8 mouse cellular contexts compared by ENCODE assay signal in the genomic region with DNA sequence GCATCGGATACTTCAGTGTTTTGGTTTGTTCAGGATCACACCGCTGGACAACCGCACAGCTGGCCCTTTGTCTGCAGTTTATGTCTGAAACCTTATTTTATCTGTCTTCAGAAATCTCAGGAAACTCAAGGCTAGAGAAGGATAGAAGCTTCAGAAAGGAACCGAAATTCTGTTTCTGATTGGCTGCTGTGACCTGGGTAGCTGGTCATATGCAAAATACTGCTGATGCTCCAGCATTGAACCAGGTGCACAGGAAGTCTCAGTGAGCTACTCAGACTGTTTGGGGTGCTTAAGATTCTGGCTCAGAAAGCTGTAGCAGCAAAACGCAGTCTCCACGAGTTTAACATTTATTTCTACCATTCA. TPM values are rescaled to one million over a fixed set of nuclear protein-coding genes. Genes with fewer than 3 reads are reported as not detected.
DNase-seq lines count a peak whose midpoint lies in the region; ATAC-seq and TF ChIP-seq lines count a peak whose summit lies in the region.

No protein-coding gene starts in this region.

- no peaks in the 10 kb centered on the region for H3K27me3 ChIP-seq in cerebellum, adult 2 months (ENCODE audit: control insufficient read depth, insufficient read depth, low read length)
- H3K27me3 ChIP-seq in hindbrain, postnatal 0 days (ENCODE audit: insufficient read depth, low read length), result no peaks in the 10 kb centered on the region
- H3K27me3 ChIP-seq in midbrain, embryonic 13.5 days, result no peaks in the 10 kb centered on the region

- H3K4me1 ChIP-seq in cerebellum, adult 2 months (ENCODE audit: control insufficient read depth, insufficient read depth, low read length), result peaks cover 2% of the 10 kb centered on the region; the same call in 1 of the 2 replicates
- no peaks in the 10 kb centered on the region for H3K4me1 ChIP-seq in hindbrain, postnatal 0 days (ENCODE audit: insufficient read depth, low read length)
- H3K4me1 ChIP-seq in midbrain, embryonic 13.5 days (replicated peaks), result peaks cover 12% of the 10 kb centered on the region

- H3K9me3 ChIP-seq in hindbrain, postnatal 0 days (ENCODE audit: low read length), result no peaks in the 10 kb centered on the region
- H3K9me3 ChIP-seq in midbrain, embryonic 13.5 days, result no peaks in the 10 kb centered on the region

- no peak for DNase-seq in cerebellum, adult 2 months
- no peak for DNase-seq in cerebellum, postnatal 4 days (ENCODE audit: low spot score in 2 of 2)
- DNase-seq in 416B (ENCODE audit: low read depth), result peak; percentile 64
- peak; percentile 58 for DNase-seq in embryo, embryonic 11 days
- DNase-seq in hindbrain, postnatal 0 days (ENCODE audit: low spot score), result peak; percentile 65
- no peak for DNase-seq in ovary, adult 18-20 months (ENCODE audit: low spot score)
- DNase-seq in cerebellum, adult 9-11 months, result no peak

- H3K4me2 ChIP-seq in hindbrain, postnatal 0 days (ENCODE audit: low read depth, low read length), result peak overlapping the region; percentile 64
- H3K4me2 ChIP-seq in midbrain, embryonic 13.5 days (replicated peaks), result peak overlapping the region; percentile 53

- TF ChIP-seq POLR2A in cerebellum, adult 2 months (IDR thresholded peaks at IDR 0.05; ENCODE audit: borderline replicate concordance, insufficient read depth, low read length), result no peak

- no peaks in the 10 kb centered on the region for H3K36me3 ChIP-seq in hindbrain, postnatal 0 days (ENCODE audit: insufficient read depth, low read length)
- no peaks in the 10 kb centered on the region for H3K36me3 ChIP-seq in midbrain, embryonic 13.5 days

- peak overlapping the region; percentile 87 for H3K27ac ChIP-seq in cerebellum, adult 2 months (ENCODE audit: insufficient read depth, low read length)
- H3K27ac ChIP-seq in hindbrain, postnatal 0 days, result peak overlapping the region; percentile 82
- H3K27ac ChIP-seq in midbrain, embryonic 13.5 days, result peak overlapping the region; percentile 80

- peak overlapping the region; percentile 77 for H3K9ac ChIP-seq in hindbrain, postnatal 0 days (replicated peaks; ENCODE audit: low read length)
- H3K9ac ChIP-seq in midbrain, embryonic 13.5 days (replicated peaks), result peak overlapping the region; percentile 70

- H3K4me3 ChIP-seq in cerebellum, adult 2 months (replicated peaks; ENCODE audit: insufficient read depth, low read depth, low read length), result peak overlapping the region; percentile 90
- peak overlapping the region; percentile 89 for H3K4me3 ChIP-seq in hindbrain, postnatal 0 days (ENCODE audit: low read length)
- H3K4me3 ChIP-seq in midbrain, embryonic 13.5 days (replicated peaks), result peak overlapping the region; percentile 64

- TF ChIP-seq CTCF in cerebellum, adult 2 months (IDR thresholded peaks at IDR 0.05; ENCODE audit: borderline replicate concordance, insufficient read depth, low read depth, low read length), result no peak
- no peak for TF ChIP-seq CTCF in hindbrain, postnatal 0 days (IDR thresholded peaks at IDR 0.05; ENCODE audit: low read depth)

- 1% methylated on average over 6 of the region's 6 CpGs for WGBS in cerebellum, adult 2 months
- WGBS in hindbrain, postnatal 0 days, result 1% methylated on average over 6 of the region's 6 CpGs
- WGBS in midbrain, embryonic 13.5 days, result under 1% methylated on average over 6 of the region's 6 CpGs

- ATAC-seq in hindbrain, postnatal 0 days, result peak; percentile 81
- peak; percentile 81 for ATAC-seq in midbrain, embryonic 13.5 days

RNA-seq across cellular contexts. Expression of gene Nemp2, which starts 0.4 kb away (rescaled TPM):
- 9.3 and 11.3 TPM in 2 replicates for polyA plus RNA-seq in cerebellum, adult 2 months (2012; rRNA removed)
- 9.6 and 15.4 TPM in 2 replicates for total RNA-seq in hindbrain, postnatal 0 days (2014; rRNA removed)
- 4.4 and 4.5 TPM in 2 replicates for polyA plus RNA-seq in hindbrain, postnatal 0 days (2015; fragmentation: Nextera tagmentation; extraction: Ambion mirVana)
- 7.7 and 8.0 TPM in 2 replicates for polyA plus RNA-seq in midbrain, embryonic 13.5 days (2015; fragmentation: Nextera tagmentation; extraction: Ambion mirVana)

Comparison
In these comparisons a context has a peak if more than half of its experiments do, and no peak if none do; other contexts are left out.
1. DNase-seq: peak in 416B (single experiment), embryo, embryonic 11 days (single experiment) and hindbrain, postnatal 0 days (single experiment); none in cerebellum, adult 2 months (0 of 2), cerebellum, postnatal 4 days (0 of 2), ovary, adult 18-20 months (single experiment) and cerebellum, adult 9-11 months (single experiment).
2. Peak in every context shown above with its lines, with median percentiles within 50 percentile points of each other: H3K27ac ChIP-seq and H3K4me3 ChIP-seq.